Mouse (Mus musculus) cerebellum, adult 11-12 months (tissue): ENCODE measurements around the gene Tfcp2l1.

Source experiments
- DNase-seq: peaks from one replicate; pipeline ENCODE4 v3.0.0; 2022

The Tfcp2l1 gene

GRCm38 (mm10) chr1:118660880-118661465, 33.2 kb downstream of the Tfcp2l1 start:
- no peak for DNase-seq

GRCm38 (mm10) chr1:118663062-118663461, 35.3 kb downstream of the Tfcp2l1 start:
- DNase-seq = no peak

DNA sequence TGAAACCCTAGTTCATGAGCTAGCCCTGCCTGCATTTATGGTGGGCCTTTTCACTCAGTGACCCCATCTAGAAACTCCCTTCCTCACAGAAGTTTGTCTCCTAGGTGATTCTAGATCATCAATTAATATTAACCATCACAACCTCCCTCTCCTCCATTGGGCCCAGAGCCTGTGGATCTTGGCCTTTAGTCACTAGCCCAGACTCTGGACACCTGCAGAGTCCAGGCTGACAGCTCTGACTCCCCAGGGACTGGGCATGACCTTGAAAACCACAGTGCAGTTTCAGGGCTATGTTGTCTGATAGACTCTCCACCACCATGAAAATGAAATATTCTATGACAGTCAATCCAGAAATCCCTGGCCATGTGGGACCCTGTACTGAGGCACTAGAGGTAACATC, 39.8 kb downstream of the Tfcp2l1 start:
- no peak for DNase-seq

DNA sequence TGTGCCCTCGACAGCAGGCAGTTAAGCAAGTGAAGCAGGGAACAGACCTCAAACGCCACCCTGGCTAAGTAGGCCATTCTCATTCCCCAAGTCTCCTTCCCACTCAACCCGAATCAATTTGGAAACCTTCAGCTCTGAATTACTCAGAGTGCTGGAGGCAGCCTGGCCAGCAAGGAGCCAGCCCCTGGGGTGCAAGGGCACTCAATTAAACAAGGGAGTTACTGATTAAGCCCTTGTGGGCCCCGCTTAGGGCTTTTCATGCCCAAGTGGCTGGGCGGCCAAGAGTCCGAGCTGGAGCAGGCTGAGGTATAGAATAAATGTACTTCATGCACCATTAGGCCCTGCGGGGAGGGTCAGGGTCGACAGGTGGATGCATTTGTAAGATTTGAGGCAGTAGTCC, 44.5 kb downstream of the Tfcp2l1 start:
- peak; percentile 2 for DNase-seq

DNA sequence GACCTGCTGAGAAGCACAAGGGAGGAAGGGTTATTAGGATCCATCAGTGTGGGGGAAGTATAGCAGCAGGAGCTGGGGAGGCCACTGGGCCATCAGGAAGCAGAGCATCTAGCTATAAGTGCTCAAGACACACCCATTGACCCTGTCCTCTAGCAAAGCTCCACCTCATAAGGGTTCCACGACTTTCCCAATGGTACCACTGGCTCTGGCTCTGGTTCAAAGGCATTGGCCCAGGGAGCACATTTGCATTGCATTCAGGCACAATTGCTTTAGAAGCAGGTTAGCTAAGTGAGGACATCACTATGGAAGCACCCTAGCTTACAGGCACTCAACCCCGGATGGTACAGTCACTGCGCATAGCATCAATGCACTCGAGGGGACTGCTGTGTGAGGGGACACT, 46.4 kb downstream of the Tfcp2l1 start:
- DNase-seq = no peak

- DNase-seq = no peak
Observed at GRCm38 (mm10) chr1:118681980-118682379, 54.2 kb downstream of the Tfcp2l1 start.

DNA sequence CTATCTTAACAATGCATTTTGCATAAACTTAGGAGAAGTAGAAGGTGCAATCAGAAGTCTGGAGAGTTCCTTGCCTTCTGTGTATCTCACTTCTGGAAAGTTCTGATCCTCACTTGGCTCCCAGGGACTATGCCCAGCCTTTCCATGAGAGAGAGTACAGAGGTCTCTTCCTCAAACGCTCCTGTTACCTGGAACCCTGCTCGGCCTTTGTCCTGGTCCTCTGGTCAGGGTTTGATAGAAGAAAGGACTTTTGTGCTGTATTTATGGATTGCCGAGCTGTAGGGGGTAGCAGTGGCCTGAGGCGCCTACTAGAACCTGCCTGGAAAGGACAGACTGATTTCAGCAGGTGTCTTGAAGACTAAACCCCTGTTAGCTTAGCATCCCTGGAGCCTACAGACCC, 55.9 kb downstream of the Tfcp2l1 start:
- DNase-seq = no peak

- DNase-seq = no peak
Observed at GRCm38 (mm10) chr1:118687726-118688125, 60.0 kb downstream of the Tfcp2l1 start.

DNA sequence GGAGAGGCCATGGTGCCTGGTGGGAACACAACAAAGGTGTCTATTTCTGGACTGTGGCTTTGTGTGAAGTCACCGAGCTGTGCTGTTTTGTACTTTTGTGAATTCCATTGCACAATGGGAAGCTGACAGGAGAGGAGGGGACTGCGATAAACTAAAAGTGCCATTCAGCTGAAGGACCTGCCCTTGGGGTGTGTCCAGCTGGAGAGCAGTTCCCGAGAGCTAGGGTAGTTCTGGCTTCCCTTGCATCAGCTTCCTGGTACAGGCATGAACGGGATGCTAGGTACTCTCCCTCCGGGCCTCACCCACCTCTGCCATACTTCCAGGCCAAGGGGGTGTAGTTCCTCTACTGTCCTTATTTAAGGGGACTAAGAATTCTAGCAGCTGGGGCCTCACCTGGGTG, 62.1 kb downstream of the Tfcp2l1 start:
- DNase-seq = no peak

DNA sequence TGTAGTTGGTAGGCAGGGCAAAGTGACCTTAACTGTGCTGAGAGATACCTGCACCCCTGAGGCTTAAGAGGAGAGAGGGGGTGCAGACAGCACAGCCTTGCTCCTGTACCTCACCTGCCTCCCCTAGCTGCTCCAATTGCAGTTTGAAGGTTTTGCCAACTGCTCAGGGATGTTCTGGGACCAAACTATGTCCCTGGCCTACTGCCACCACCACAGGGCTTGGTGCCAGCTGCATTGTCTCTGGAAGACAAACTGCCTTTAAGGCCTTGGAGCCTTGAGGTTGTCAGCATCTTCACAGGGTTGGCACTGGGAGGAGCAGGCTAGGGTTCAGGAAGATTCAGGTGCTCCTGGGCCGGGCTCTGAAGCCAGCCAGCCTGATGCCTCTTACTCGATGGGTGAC, 66.7 kb downstream of the Tfcp2l1 start:
- DNase-seq = peak; percentile 24

DNA sequence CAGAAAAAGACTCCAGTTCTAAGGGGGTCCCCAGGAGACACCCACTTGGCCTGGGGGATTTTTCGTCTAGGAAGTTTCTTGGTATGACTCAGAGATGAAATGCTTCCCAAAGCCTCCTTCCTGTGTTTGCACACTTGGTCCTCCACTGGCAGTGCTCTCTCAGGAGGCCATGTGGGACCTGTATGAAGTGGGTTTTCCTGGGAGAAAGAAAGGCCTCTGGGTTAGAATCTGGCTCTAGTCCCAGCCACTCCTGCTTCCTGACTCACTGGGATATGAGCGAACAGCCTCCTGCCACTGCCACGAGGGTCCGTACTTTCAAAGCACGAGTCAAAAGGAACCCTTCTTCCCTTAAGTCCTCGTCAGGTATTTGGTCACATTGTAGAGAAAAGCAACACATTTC, 70.2 kb downstream of the Tfcp2l1 start:
- DNase-seq = no peak

GRCm38 (mm10) chr1:118699118-118699890, 71.6 kb downstream of the Tfcp2l1 start:
- no peak for DNase-seq

DNA sequence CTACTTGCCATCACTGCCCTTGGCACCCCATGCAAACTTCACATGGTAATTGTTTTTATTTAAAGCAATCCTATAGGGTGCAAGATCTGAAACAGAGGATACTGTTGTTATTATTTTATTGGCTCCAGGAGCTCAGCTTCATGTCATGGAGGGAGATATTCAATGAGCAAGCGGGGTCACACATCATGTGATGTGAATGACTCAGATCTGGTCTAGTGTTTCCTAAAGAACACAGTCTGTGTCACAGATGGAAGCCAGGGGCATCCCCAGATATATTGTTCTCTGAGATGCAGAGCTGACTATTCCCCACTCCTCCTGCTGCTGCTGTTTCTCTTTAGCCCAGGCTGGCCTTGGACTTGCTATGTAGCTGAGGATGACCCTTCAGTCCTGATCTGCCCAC, 72.2 kb downstream of the Tfcp2l1 start:
- DNase-seq = no peak

- DNase-seq = no peak
Observed at GRCm38 (mm10) chr1:118711606-118712005, 83.9 kb downstream of the Tfcp2l1 start.

DNA sequence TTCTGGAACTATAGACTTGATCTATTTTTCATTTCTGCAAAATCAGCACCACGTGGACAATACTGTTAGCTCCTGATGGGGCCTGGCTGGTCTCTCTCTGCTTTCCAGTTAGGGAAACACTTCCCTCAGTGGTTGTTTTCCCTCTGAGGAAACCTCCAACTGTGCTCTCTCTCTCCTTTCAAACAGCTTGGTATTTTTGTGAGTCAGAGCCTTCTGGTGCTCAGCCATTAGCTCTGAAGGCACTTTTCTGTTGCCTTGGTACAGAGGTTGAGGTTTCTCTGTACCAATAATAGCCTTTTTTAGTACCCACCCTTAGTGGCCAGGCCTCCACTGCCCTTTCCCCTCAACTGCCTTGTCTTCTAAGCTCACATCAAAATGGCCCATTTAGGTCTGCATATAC, 88.5 kb downstream of the Tfcp2l1 start:
- no peak for DNase-seq

DNA sequence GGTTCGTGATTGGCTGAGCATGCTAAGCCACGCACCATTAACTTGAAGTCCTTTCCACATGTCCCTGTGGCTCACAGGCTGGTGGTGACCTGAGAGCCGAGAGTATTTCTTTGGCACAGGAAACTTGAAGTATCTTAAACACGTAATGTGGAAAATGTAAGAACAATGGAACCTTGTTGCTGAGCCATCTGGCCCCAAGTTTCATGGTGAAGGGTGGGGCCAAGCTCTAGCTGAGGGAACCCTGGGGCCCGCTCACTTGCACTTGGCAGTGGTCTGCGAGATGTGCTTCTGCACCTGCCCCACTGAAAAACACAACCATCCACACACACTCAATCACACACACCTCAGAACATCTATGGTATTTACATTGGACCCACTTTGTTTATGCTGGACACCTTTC, 90.3 kb downstream of the Tfcp2l1 start:
- DNase-seq = no peak

DNA sequence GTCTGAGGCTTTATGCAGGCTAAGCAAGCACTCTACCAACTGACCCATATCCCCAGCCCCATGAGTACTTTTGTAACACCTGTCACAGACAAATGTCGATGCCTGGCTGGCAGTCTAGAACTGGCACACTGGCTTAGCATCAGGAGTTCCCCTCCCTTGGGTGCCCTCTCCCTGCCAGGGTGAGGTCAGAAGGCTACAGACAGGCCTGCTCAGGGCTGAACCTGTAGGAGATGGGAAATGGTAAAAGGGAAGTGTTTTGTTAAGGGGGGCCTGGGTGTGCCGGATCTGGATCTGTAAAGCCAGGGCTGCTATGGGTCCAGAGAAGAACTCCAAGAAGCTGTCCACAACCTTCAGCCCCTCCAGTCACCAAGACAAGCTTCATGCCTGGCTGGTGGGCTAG, 92.0 kb downstream of the Tfcp2l1 start:
- DNase-seq = no peak

DNA sequence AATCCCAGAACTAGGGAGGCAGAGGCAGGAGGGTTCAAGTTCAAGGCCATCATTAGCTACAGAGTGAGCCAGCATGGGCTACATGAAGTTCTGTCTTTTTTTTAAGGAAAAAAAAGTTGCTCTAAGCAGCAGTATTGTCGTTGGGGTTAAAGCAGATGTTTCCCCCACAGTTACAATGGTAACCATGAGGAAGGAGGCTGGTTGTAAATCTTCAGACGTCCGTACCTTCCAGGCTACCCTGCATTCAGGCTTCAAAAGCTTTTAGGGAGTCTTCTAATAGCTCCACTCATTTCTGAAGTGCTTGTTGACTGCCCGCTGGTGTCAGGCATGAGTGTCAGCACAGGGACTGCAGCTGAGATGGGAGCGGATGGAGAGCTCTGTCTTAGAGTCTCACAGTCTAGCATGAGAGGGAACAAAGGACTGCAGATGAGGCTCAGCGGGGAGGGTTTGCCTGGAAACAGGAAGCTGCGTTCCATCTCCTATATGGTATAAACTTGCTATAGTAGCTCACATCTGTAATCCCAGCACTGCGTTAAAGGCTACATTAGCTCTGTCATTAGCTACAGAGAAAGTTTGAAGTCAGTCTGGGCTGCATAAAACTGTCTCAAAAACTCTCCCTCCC, 92.8 kb downstream of the Tfcp2l1 start:
- no peak for DNase-seq

DNA sequence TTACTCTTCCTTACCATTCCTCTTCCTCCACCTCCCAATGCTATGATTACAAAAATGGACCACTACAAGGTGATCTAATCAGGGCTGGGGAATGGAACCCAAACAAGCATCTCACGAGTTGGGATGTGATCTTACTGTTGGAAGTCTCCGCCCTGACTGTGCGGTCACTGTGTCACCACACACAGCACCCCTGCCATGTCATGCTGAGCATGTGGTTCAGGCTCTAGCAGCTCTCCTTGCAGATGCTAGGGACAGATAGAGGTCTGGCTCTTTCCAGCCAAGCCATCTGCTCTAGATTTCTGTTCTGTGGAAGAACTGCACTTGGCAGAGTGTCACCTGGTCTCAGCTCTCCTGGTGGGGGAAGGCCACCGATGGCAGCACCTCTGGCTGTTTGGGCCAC, 99.3 kb downstream of the Tfcp2l1 start:
- no peak for DNase-seq

GRCm38 (mm10) chr1:118728796-118729195, 101.1 kb downstream of the Tfcp2l1 start:
- no peak for DNase-seq
